Mouse (Mus musculus) lung, postnatal 14 days (tissue): ENCODE measurements around the gene Prss12.

ENCODE experiments used
- DNase-seq: peaks from one replicate; pipeline ENCODE4 v3.0.0; 2021

The Prss12 gene

GRCm38 (mm10) chr3:123543585-123544304, 97.0 kb downstream of the Prss12 start:
- DNase-seq: no peak

DNA sequence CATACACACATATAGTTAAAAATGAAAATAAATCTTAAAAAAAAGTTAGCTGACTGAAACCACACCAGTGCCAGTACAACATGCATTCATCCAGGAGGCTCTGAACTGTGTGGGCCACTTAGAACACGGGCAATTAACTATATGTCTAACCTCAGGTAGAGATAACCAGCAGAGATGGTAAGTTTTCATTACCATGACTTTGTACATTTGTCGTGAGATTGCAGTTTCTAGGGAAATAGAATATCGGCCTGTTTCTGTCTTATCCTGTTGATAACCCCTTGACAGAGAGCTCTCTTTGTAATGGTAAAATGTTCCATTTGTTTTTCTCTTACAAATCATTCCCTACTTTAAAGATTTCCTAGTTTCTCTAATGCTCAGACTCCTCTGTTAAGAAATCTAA, 103.8 kb downstream of the Prss12 start:
- DNase-seq: no peak

DNA sequence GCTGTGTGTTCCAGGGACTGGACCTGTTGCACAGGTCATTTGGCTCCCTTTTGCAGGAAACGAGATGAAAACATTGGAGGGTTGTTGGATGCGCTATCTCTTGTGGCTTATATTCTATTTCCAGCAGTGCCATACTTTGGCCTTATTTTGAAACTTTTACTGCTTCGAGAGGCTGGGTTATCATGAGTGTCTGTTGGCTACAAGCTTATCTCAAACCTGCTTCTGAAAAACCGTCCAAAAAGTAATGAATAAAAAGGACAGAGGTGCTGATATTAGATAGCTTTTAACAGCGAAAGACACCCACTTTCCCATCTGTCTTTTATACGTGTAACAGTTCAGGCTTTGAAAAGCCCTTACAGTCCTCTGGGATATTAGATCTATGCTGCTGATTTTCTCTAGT, 107.2 kb downstream of the Prss12 start:
- DNase-seq: no peak

DNA sequence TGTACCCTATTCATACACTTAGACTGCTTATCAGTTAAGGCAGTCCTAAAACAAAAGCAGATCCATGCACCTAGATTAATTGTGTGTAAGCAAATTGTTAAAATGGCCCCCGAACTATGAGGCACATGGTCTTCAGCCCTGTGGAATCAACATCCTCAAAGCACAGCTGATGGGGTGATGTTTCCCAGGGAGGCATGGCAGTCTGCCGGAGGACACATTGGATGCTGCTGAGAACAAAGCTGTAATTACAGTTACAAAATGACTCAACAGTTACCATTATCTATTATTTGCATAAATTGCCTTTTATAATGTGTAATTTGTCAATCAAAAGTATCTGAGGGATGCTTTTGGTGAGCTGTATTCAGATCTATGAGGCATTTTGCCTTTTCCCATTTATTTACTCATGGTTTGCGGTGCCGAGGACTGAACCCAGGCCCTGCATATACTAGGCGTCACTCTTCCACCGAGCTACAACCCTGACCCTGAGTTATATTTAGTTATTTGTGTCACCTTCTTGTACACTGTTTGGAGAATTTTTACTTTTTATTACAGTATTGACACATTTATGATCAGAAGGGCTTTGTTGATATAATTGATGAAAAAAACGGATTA, 108.6 kb downstream of the Prss12 start:
- no peak for DNase-seq
